Mouse (Mus musculus): Measurements from ENCODE around the gene Eif3d. TPM values are rescaled to one million over a fixed set of nuclear protein-coding genes. Genes with fewer than 3 reads are reported as not detected.

Eif3d gene
- total and polyA plus RNA-seq, 3 experiments: 302 to 493 (median 344) TPM

GRCm38 (mm10) chr15:77934326-77934725 is 36.3 kb downstream of the Eif3d start:
- dilution Hi-C loops (cut with MboI; ENCODE audit: extremely low pct_ligation_motif_present, extremely low pct_unique_long_range_greater_than_20kb, low sequenced_read_pairs) (no loop called here), in situ Hi-C loops (cut with MboI; ENCODE audit: low pct_ligation_motif_present, low pct_unique_long_range_greater_than_20kb, low sequenced_read_pairs) (loop anchor here (5.0 kb wide), 1 partner anchor 38 kb away; the partner anchor contains the start of gene Eif3d)
- peaks cover 20 to 60% of the 10 kb centered on the region in 2 experiments for H3K4me1 ChIP-seq (ENCODE audit: control insufficient read depth in 1 of 2, insufficient read depth in 2 of 2)
- no peak overlapping the region for H3K4me2 ChIP-seq (ENCODE audit: insufficient read depth, low read depth, poor library complexity, severe bottlenecking)
- no peak overlapping the region for H3K9ac ChIP-seq (ENCODE audit: insufficient read depth, low read depth)
- peaks cover 3% of the 10 kb centered on the region for H3K27me3 ChIP-seq (replicated peaks)
- H3K36me3 ChIP-seq (replicated peaks in 1 of 2; ENCODE audit: control insufficient read depth in 1 of 2, insufficient read depth in 1 of 2, low read length in 1 of 2): no peaks in the 10 kb centered on the region
- no peaks in the 10 kb centered on the region for H3K79me2 ChIP-seq (replicated peaks; ENCODE audit: control insufficient read depth, extremely low read depth, insufficient read depth, poor library complexity, severe bottlenecking)
- no peak for DNase-seq (ENCODE audit: extremely low read depth)
- no peaks in the 10 kb centered on the region for H3K9me3 ChIP-seq (replicated peaks; ENCODE audit: low read length)
- no peak overlapping the region for H3K27ac ChIP-seq (ENCODE audit: insufficient read depth, low read depth)
- TF ChIP-seq ZKSCAN1 (IDR thresholded peaks at IDR 0.05; ENCODE audit: borderline replicate concordance, low read depth, low read length): no peak
- TF ChIP-seq ETS1 (conservative IDR thresholded peaks at IDR 0.05; ENCODE audit: low read depth, low read length): no peak
- TF ChIP-seq IRF4 (IDR thresholded peaks at IDR 0.05; ENCODE audit: low read depth, low read length): no peak
- no peak for TF ChIP-seq EP300 (IDR thresholded peaks at IDR 0.05; ENCODE audit: low read length)
- no peak for TF ChIP-seq NELFE (IDR thresholded peaks at IDR 0.05; ENCODE audit: low read depth, low read length)
- no peak for TF ChIP-seq JUN (IDR thresholded peaks at IDR 0.05; ENCODE audit: insufficient read depth, low read depth, low read length)
- TF ChIP-seq MAX (IDR thresholded peaks at IDR 0.05; ENCODE audit: low read length): no peak
- TF ChIP-seq MAFK (IDR thresholded peaks at IDR 0.05; ENCODE audit: insufficient replicate concordance, low read length): no peak
- TF ChIP-seq BHLHE40 (IDR thresholded peaks at IDR 0.05; ENCODE audit: low read depth, low read length): no peak
- TF ChIP-seq RCOR1 (conservative IDR thresholded peaks at IDR 0.05; ENCODE audit: low read depth, low read length): no peak
- no peak for TF ChIP-seq SMC3 (IDR thresholded peaks at IDR 0.05; ENCODE audit: low read depth, low read length)
- TF ChIP-seq POLR2A (IDR thresholded peaks at IDR 0.05; ENCODE audit: low read depth, low read length): no peak
- no peak overlapping the region for H3K4me3 ChIP-seq (replicated peaks in 1 of 3; ENCODE audit: low read depth in 2 of 3, low read length in 2 of 3, poor library complexity in 1 of 3)

DNA sequence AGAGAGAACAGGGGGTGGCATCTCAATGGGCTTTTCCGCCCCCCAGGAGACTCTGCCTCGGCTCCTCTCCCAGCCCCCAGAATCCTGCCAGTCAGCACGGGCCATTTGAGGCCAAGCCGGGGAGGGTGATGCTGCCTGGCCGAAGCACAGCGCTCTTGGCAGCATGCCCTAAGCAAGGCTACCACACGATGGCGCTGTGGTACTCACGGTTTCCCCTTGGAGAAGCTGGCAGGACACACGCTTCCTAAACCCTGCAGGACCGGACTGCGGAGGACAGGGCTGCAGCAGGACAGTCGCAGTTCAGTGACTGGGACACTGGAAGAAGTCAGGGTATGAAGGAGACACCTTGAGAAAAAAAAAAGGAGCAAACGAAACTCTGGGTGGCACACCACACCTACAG is 36.8 kb downstream of the Eif3d start:
- H3K79me2 ChIP-seq (replicated peaks; ENCODE audit: control insufficient read depth, extremely low read depth, insufficient read depth, poor library complexity, severe bottlenecking): no peaks in the 10 kb centered on the region
- H3K4me3 ChIP-seq (replicated peaks in 1 of 3; ENCODE audit: low read depth in 2 of 3, low read length in 2 of 3, poor library complexity in 1 of 3): no peak overlapping the region
- dilution Hi-C loops (cut with MboI; ENCODE audit: extremely low pct_ligation_motif_present, extremely low pct_unique_long_range_greater_than_20kb, low sequenced_read_pairs): no loop called here
- TF ChIP-seq TCF12 (IDR thresholded peaks at IDR 0.05; ENCODE audit: low read depth, low read length): peak; percentile 31; the same call in 1 of the 2 replicates
- no peak for TF ChIP-seq NRF1 (IDR thresholded peaks at IDR 0.05; ENCODE audit: low read depth, low read length)
- TF ChIP-seq RCOR1 (conservative IDR thresholded peaks at IDR 0.05; ENCODE audit: low read depth, low read length): no peak
- TF ChIP-seq POLR2AphosphoS2 (IDR thresholded peaks at IDR 0.05; ENCODE audit: low read depth, low read length): no peak
- peak; percentile 75 for TF ChIP-seq MAX (IDR thresholded peaks at IDR 0.05; ENCODE audit: low read length)
- no peak for TF ChIP-seq ZMIZ1 (IDR thresholded peaks at IDR 0.05; ENCODE audit: low read depth, low read length)
- no peak for TF ChIP-seq TBP (conservative IDR thresholded peaks at IDR 0.05; ENCODE audit: low read depth, low read length)
- TF ChIP-seq USF2 (conservative IDR thresholded peaks at IDR 0.05; ENCODE audit: low read depth, low read length): no peak
- 0 out of 2 replicates have a peak, but pooled peaks have one; percentile 15 for TF ChIP-seq MAFK (IDR thresholded peaks at IDR 0.05; ENCODE audit: insufficient replicate concordance, low read length)
- TF ChIP-seq NELFE (IDR thresholded peaks at IDR 0.05; ENCODE audit: low read depth, low read length): peak; percentile 35; the same call in 1 of the 2 replicates
- 0 out of 2 replicates have a peak, but pooled peaks have one; percentile 6 for TF ChIP-seq ZC3H11A (IDR thresholded peaks at IDR 0.05; ENCODE audit: low read depth, low read length)
- no peak for TF ChIP-seq HCFC1 (IDR thresholded peaks at IDR 0.05; ENCODE audit: low read depth, low read length)
- TF ChIP-seq MEF2A (IDR thresholded peaks at IDR 0.05; ENCODE audit: borderline replicate concordance, low read depth, low read length): peak; percentile 65; the same call in 1 of the 2 replicates
- no peak for TF ChIP-seq UBTF (IDR thresholded peaks at IDR 0.05; ENCODE audit: low read depth, low read length)
- TF ChIP-seq PAX5 (IDR thresholded peaks at IDR 0.05; ENCODE audit: low read length): no peak
- TF ChIP-seq MYC (IDR thresholded peaks at IDR 0.05; ENCODE audit: low read depth, low read length): peak; percentile 77; the same call in 1 of the 2 replicates
- no peak for TF ChIP-seq JUND (conservative IDR thresholded peaks at IDR 0.05; ENCODE audit: low read depth, low read length)
- peak; percentile 73 for TF ChIP-seq SMC3 (IDR thresholded peaks at IDR 0.05; ENCODE audit: low read depth, low read length)
- no peak for TF ChIP-seq SIN3A (IDR thresholded peaks at IDR 0.05; ENCODE audit: low read length)
- TF ChIP-seq USF1 (IDR thresholded peaks at IDR 0.05; ENCODE audit: low read depth, low read length): no peak
- TF ChIP-seq E2F4 (IDR thresholded peaks at IDR 0.05; ENCODE audit: insufficient replicate concordance, low read depth, low read length): no peak
- peak; percentile 71 for TF ChIP-seq RAD21 (IDR thresholded peaks at IDR 0.05; ENCODE audit: low read depth, low read length)
- peak; percentile 60; the same call in 1 of the 2 replicates for TF ChIP-seq BHLHE40 (IDR thresholded peaks at IDR 0.05; ENCODE audit: low read depth, low read length)
- TF ChIP-seq MXI1 (IDR thresholded peaks at IDR 0.05; ENCODE audit: low read depth, low read length): peak; percentile 56; the same call in 1 of the 2 replicates
- TF ChIP-seq IRF4 (IDR thresholded peaks at IDR 0.05; ENCODE audit: low read depth, low read length): peak; percentile 58; the same call in 1 of the 2 replicates
- TF ChIP-seq ELF1 (IDR thresholded peaks at IDR 0.05; ENCODE audit: low read depth, low read length): 0 out of 2 replicates have a peak, but pooled peaks have one; percentile 23

More for the DNA sequence above, 36.8 kb downstream of the Eif3d start:
- H3K4me1 ChIP-seq (ENCODE audit: control insufficient read depth in 1 of 2, insufficient read depth in 2 of 2): peaks cover 20 to 55% of the 10 kb centered on the region in 2 experiments
- no peaks in the 10 kb centered on the region for H3K9me3 ChIP-seq (replicated peaks; ENCODE audit: low read length)
- H3K27ac ChIP-seq (ENCODE audit: insufficient read depth, low read depth): no peak overlapping the region
- in situ Hi-C loops (cut with MboI; ENCODE audit: low pct_ligation_motif_present, low pct_unique_long_range_greater_than_20kb, low sequenced_read_pairs): loop anchor here (5.0 kb wide), 1 partner anchor 39 kb away; the partner anchor contains the start of gene Eif3d
- peak overlapping the region; percentile 57 for H3K4me2 ChIP-seq (ENCODE audit: insufficient read depth, low read depth, poor library complexity, severe bottlenecking)
- peak; percentile 90 for DNase-seq (ENCODE audit: extremely low read depth)
- no peak overlapping the region for H3K9ac ChIP-seq (ENCODE audit: insufficient read depth, low read depth)
- peaks cover 3% of the 10 kb centered on the region for H3K27me3 ChIP-seq (replicated peaks)
- H3K36me3 ChIP-seq (replicated peaks in 1 of 2; ENCODE audit: control insufficient read depth in 1 of 2, insufficient read depth in 1 of 2, low read length in 1 of 2): no peaks in the 10 kb centered on the region

All from CH12.LX (cell line).